Mouse (Mus musculus) liver, postnatal 0 days (tissue): ENCODE data around the gene Sorl1. TPM values are rescaled to one million over a fixed set of nuclear protein-coding genes. Genes with fewer than 3 reads are reported as not detected.

Experiments used
- ATAC-seq: fragments of 200-750 bp; cut with Nextera tagmentation; 2 replicates; pipeline ENCODE4 v1.8.0; 2017; ENCODE audit warnings: mild to moderate bottlenecking, moderate library complexity
- DNase-seq: peaks from one replicate; pipeline ENCODE4 v3.0.0-alpha.2; 2016
- H3K27ac ChIP-seq: fragments of 300-500 bp; sonication (generic); 2 replicates; pipeline ENCODE4 v1.5.1; 2014; ENCODE audit warnings: antibody characterized with exemption, moderate library complexity, mild to moderate bottlenecking, low read depth
- H3K27me3 ChIP-seq: fragments of 300-500 bp; sonication (generic); 2 replicates; pipeline ENCODE4 v1.6.1; 2014; ENCODE audit warnings: low read length, control low read depth, mixed read lengths; ENCODE audit not compliant: insufficient read depth
- H3K36me3 ChIP-seq: fragments of 300-500 bp; sonication (generic); replicated peaks from 2 replicates; pipeline ENCODE4 v1.6.1; 2014; ENCODE audit warnings: mild to moderate bottlenecking, control low read depth, low read length, moderate library complexity, mixed read lengths; ENCODE audit not compliant: insufficient read depth
- H3K4me1 ChIP-seq: fragments of 300-500 bp; sonication (generic); 2 replicates; pipeline ENCODE4 v1.6.1; 2014; ENCODE audit warnings: antibody characterized with exemption, mild to moderate bottlenecking, control low read depth; ENCODE audit not compliant: insufficient read depth
- H3K4me2 ChIP-seq: fragments of 300-500 bp; sonication (generic); 2 replicates; pipeline ENCODE4 v1.6.1; 2014; ENCODE audit warnings: low read depth, mild to moderate bottlenecking, low read length, moderate library complexity, mixed read lengths
- H3K4me3 ChIP-seq: fragments of 300-500 bp; sonication (generic); 2 replicates; pipeline ENCODE4 v1.5.1; 2014; ENCODE audit warnings: low read depth, low read length
- H3K9ac ChIP-seq: fragments of 300-500 bp; sonication (generic); replicated peaks from 2 replicates; pipeline ENCODE4 v1.6.1; 2014; ENCODE audit warnings: mild to moderate bottlenecking, moderate library complexity
- H3K9me3 ChIP-seq: fragments of 300-500 bp; sonication (generic); 2 replicates; pipeline ENCODE4 v1.6.1; 2016; ENCODE audit warnings: mild to moderate bottlenecking, control low read depth, low read length, mixed read lengths
- CTCF ChIP-seq: sonication (generic); IDR thresholded peaks from 2 replicates; pipeline ENCODE4 v1.5.1; 2016; ENCODE audit warnings: antibody characterized with exemption, low read depth
- EP300 ChIP-seq: IDR thresholded peaks from 2 replicates; pipeline ENCODE4 v1.6.1; 2016; ENCODE audit warnings: antibody characterized with exemption, low read depth, mild to moderate bottlenecking
- WGBS: fragments of 180-500 bp; shearing (Covaris S2); extraction: QIAGEN DNeasy Blood & Tissue Kit; methylation state at CpG from one replicate; pipeline ENCODE4 v1.1.7; 2014; ENCODE audit not compliant: insufficient replicate concordance; 5-methylcytosine and 5-hydroxymethylcytosine counted together
- polyA plus RNA-seq: library from polyadenylated mRNA; unstranded; fragments of >200 nt; fragmentation: Nextera tagmentation; extraction: Ambion mirVana; gene quantifications from 2 replicates; pipeline ENCODE4 v1.2.1, GENCODE M21; 2015

The Sorl1 gene
- polyA plus RNA-seq, 1 experiment from 2014 or later: 3.0 TPM

- no peak overlapping the region for H3K9ac ChIP-seq
- no peak overlapping the region for H3K4me2 ChIP-seq
- ATAC-seq (no peak), DNase-seq (no peak)
- H3K36me3 ChIP-seq: no peaks in the 10 kb centered on the region
- WGBS: 72% methylated on average over 7 of the region's 7 CpGs
- no peaks in the 10 kb centered on the region for H3K27me3 ChIP-seq
- H3K4me3 ChIP-seq: no peak overlapping the region
- H3K27ac ChIP-seq: no peak overlapping the region
- H3K4me1 ChIP-seq: no peaks in the 10 kb centered on the region
- H3K9me3 ChIP-seq: no peaks in the 10 kb centered on the region
- TF ChIP-seq EP300: no peak
- no peak for TF ChIP-seq CTCF
These were observed 9.0 kb downstream of the Sorl1 start for GRCm38 (mm10) chr9:42115078-42115477.

GRCm38 (mm10) chr9:42113316-42113715 is 10.8 kb downstream of the Sorl1 start:
- Histone ChIP-seq H3K27ac (no peak overlapping the region), H3K36me3 (no peaks in the 10 kb centered on the region), H3K4me1 (no peaks in the 10 kb centered on the region), H3K4me2 (no peak overlapping the region), H3K9ac (no peak overlapping the region), H3K27me3 (no peaks in the 10 kb centered on the region), H3K9me3 (no peaks in the 10 kb centered on the region), H3K4me3 (no peak overlapping the region)
- ATAC-seq (no peak), DNase-seq (no peak)
- WGBS: 75% methylated on average over 5 of the region's 5 CpGs
- TF ChIP-seq EP300: no peak
- no peak for TF ChIP-seq CTCF

GRCm38 (mm10) chr9:42112691-42113090 is 11.4 kb downstream of the Sorl1 start:
- Histone ChIP-seq H3K9me3 (no peaks in the 10 kb centered on the region), H3K9ac (no peak overlapping the region), H3K36me3 (no peaks in the 10 kb centered on the region), H3K4me1 (no peaks in the 10 kb centered on the region), H3K4me3 (no peak overlapping the region), H3K4me2 (no peak overlapping the region), H3K27me3 (no peaks in the 10 kb centered on the region), H3K27ac (no peak overlapping the region)
- no peak for TF ChIP-seq CTCF
- TF ChIP-seq EP300: no peak
- 75% methylated on average over 6 of the region's 6 CpGs for WGBS
- no peak for ATAC-seq
- DNase-seq: no peak

GRCm38 (mm10) chr9:42111256-42111655 is 12.8 kb downstream of the Sorl1 start:
- DNase-seq: no peak
- WGBS: 81% methylated on average over 7 of the region's 7 CpGs
- TF ChIP-seq EP300 (no peak), CTCF (no peak)
- no peaks in the 10 kb centered on the region for H3K4me1 ChIP-seq
- no peaks in the 10 kb centered on the region for H3K9me3 ChIP-seq
- no peak overlapping the region for H3K4me2 ChIP-seq
- H3K27me3 ChIP-seq: no peaks in the 10 kb centered on the region
- H3K4me3 ChIP-seq: no peak overlapping the region
- no peak overlapping the region for H3K9ac ChIP-seq
- no peak for ATAC-seq
- no peak overlapping the region for H3K27ac ChIP-seq
- no peaks in the 10 kb centered on the region for H3K36me3 ChIP-seq

- H3K27ac ChIP-seq: no peak overlapping the region
- no peaks in the 10 kb centered on the region for H3K9me3 ChIP-seq
- H3K4me2 ChIP-seq: no peak overlapping the region
- no peak overlapping the region for H3K4me3 ChIP-seq
- no peaks in the 10 kb centered on the region for H3K4me1 ChIP-seq
- no peak overlapping the region for H3K9ac ChIP-seq
- ATAC-seq: no peak
- WGBS: 60% methylated on average over 9 of the region's 9 CpGs
- no peak for DNase-seq
- no peaks in the 10 kb centered on the region for H3K27me3 ChIP-seq
- H3K36me3 ChIP-seq: no peaks in the 10 kb centered on the region
- TF ChIP-seq EP300: no peak
- TF ChIP-seq CTCF: no peak
These were observed 14.2 kb downstream of the Sorl1 start for GRCm38 (mm10) chr9:42109837-42110451.

- Histone ChIP-seq H3K36me3 (no peaks in the 10 kb centered on the region), H3K4me2 (no peak overlapping the region), H3K27me3 (no peaks in the 10 kb centered on the region), H3K9me3 (no peaks in the 10 kb centered on the region), H3K27ac (no peak overlapping the region), H3K9ac (no peak overlapping the region), H3K4me3 (no peak overlapping the region), H3K4me1 (no peaks in the 10 kb centered on the region)
- no peak for TF ChIP-seq CTCF
- no peak for TF ChIP-seq EP300
- DNase-seq (no peak), ATAC-seq (no peak)
- 44% methylated on average over 5 of the region's 5 CpGs for WGBS
These were observed 15.0 kb downstream of the Sorl1 start for GRCm38 (mm10) chr9:42109131-42109530.
